Mouse (Mus musculus) heart, adult 9 months (tissue): ENCODE measurements around the gene Sart1.

Experiments used
- DNase-seq, 2 experiments: peaks; one replicate each; pipeline ENCODE4 v3.0.0; 2022; ENCODE audit warnings: low spot score in 2 of 2

The Sart1 gene

GRCm38 (mm10) chr19:5388588-5389242 is at the start of gene Sart1:
Sart1 (minus strand) TSS chr19:5388703.
- DNase-seq: peak; percentile 96 to 98

GRCm38 (mm10) chr19:5433951-5434350 is 45.4 kb upstream of the Sart1 start:
- no peak for DNase-seq

- peak; percentile 36 to 63 for DNase-seq
Observed at GRCm38 (mm10) chr19:5432992-5433852, 44.7 kb upstream of the Sart1 start.

GRCm38 (mm10) chr19:5431911-5432464 is 43.5 kb upstream of the Sart1 start:
- peak in 1 of 2 experiments; percentile 53 for DNase-seq

GRCm38 (mm10) chr19:5430408-5430807 is 41.9 kb upstream of the Sart1 start:
- DNase-seq: no peak

- peak in 1 of 2 experiments; percentile 39 for DNase-seq
Observed at GRCm38 (mm10) chr19:5429806-5430205, 41.3 kb upstream of the Sart1 start.

- no peak for DNase-seq
Observed at GRCm38 (mm10) chr19:5429219-5429618, 40.7 kb upstream of the Sart1 start.

- no peak for DNase-seq
Observed at GRCm38 (mm10) chr19:5428083-5428482, 39.6 kb upstream of the Sart1 start.

- DNase-seq: no peak
Observed at GRCm38 (mm10) chr19:5426640-5427290, 38.3 kb upstream of the Sart1 start.

GRCm38 (mm10) chr19:5425906-5426565 is 37.5 kb upstream of the Sart1 start:
- no peak for DNase-seq

GRCm38 (mm10) chr19:5424782-5425741 is 36.6 kb upstream of the Sart1 start, which contains the start of the genes Drap1 and AI837181:
Drap1 (minus strand) TSS chr19:5424979.
AI837181 (plus strand) TSS chr19:5425144.
- peak; percentile 88 to 92 for DNase-seq

GRCm38 (mm10) chr19:5424092-5424781 is 35.7 kb upstream of the Sart1 start:
- DNase-seq: peak in 1 of 2 experiments; percentile 60

GRCm38 (mm10) chr19:5423561-5423960 is 35.1 kb upstream of the Sart1 start:
- DNase-seq: no peak

- no peak for DNase-seq
Observed at GRCm38 (mm10) chr19:5422895-5423443, 34.5 kb upstream of the Sart1 start.

GRCm38 (mm10) chr19:5422267-5422666 is 33.8 kb upstream of the Sart1 start:
- no peak for DNase-seq

- DNase-seq: no peak
Observed at GRCm38 (mm10) chr19:5421784-5422183, 33.3 kb upstream of the Sart1 start.

GRCm38 (mm10) chr19:5420579-5420978 is 32.1 kb upstream of the Sart1 start:
- DNase-seq: no peak

GRCm38 (mm10) chr19:5419630-5420029 is 31.1 kb upstream of the Sart1 start:
- no peak for DNase-seq

- peak; percentile 50 to 53 for DNase-seq
Observed at GRCm38 (mm10) chr19:5418750-5419466, 30.4 kb upstream of the Sart1 start.
